Mouse (Mus musculus) lung, postnatal 36 days (tissue): ENCODE data around the gene Mast3.

Experiments
- DNase-seq: peaks from one replicate; pipeline ENCODE4 v3.0.0; 2022; ENCODE audit warnings: mixed read lengths

The Mast3 gene

GRCm38 (mm10) chr8:70758308-70758615 is 46.6 kb downstream of the Mast3 start:
- DNase-seq: no peak

GRCm38 (mm10) chr8:70757523-70758307 is 47.1 kb downstream of the Mast3 start:
- no peak for DNase-seq

GRCm38 (mm10) chr8:70756476-70757040 is 48.3 kb downstream of the Mast3 start:
- no peak for DNase-seq

GRCm38 (mm10) chr8:70755661-70756475 is 49.0 kb downstream of the Mast3 start:
- DNase-seq: no peak

- DNase-seq: no peak
Measured at GRCm38 (mm10) chr8:70754871-70755660, 49.8 kb downstream of the Mast3 start.

- peak; percentile 99 for DNase-seq
Measured at GRCm38 (mm10) chr8:70754043-70754870, 50.6 kb downstream of the Mast3 start, which contains the start of gene Rab3a. Gene Rab3a (plus strand): TSS chr8:70754679.

GRCm38 (mm10) chr8:70753151-70753550 is 51.7 kb downstream of the Mast3 start:
- peak; percentile 94 for DNase-seq

- peak; percentile 95 for DNase-seq
Measured at GRCm38 (mm10) chr8:70752000-70752764, 52.7 kb downstream of the Mast3 start.

GRCm38 (mm10) chr8:70750128-70750680 is 54.6 kb downstream of the Mast3 start:
- DNase-seq: no peak

- no peak for DNase-seq
Measured at GRCm38 (mm10) chr8:70749097-70749674, 55.7 kb downstream of the Mast3 start.

- no peak for DNase-seq
Measured at GRCm38 (mm10) chr8:70748246-70749096, 56.4 kb downstream of the Mast3 start.

GRCm38 (mm10) chr8:70747211-70747890 is 57.5 kb downstream of the Mast3 start:
- DNase-seq: no peak

GRCm38 (mm10) chr8:70746676-70747075 is 58.2 kb downstream of the Mast3 start:
- no peak for DNase-seq

- no peak for DNase-seq
Measured at GRCm38 (mm10) chr8:70745691-70746220, 59.1 kb downstream of the Mast3 start.

GRCm38 (mm10) chr8:70744806-70745205 is 60.0 kb downstream of the Mast3 start:
- DNase-seq: no peak

- DNase-seq: peak; percentile 82
Measured at GRCm38 (mm10) chr8:70743656-70744590, 60.9 kb downstream of the Mast3 start.

GRCm38 (mm10) chr8:70742981-70743655 is 61.7 kb downstream of the Mast3 start:
- no peak for DNase-seq
